Mouse (Mus musculus): ENCODE measurements around the gene Rars2.

DNA sequence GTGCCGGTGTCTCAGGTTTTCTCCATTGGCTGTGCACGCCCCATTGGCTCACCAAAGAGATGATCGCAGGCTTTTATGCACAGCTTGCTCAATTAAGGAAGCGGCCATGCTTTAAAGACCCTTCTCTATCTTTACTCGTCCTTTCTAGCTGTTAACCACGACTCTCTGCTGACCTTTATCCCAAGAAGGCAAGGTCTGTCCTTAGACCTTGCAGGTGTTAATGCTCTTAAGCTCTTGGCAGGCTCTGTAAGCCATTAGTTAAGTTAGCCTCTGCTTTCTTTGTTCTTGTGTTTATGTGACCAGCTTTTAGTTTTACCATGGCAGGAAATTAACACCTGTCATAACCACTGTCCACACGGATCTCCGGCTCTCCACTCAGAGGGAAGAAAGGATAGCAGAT is 1.4 kb downstream of the Rars2 start:
- TF ChIP-seq CTCF (IDR thresholded peaks at IDR 0.05; ENCODE audit: extremely low read depth, insufficient read depth, low read length) (no peak), POLR2A (IDR thresholded peaks at IDR 0.05; ENCODE audit: extremely low read depth, insufficient read depth, low read length) (no peak)

Measured in cortical plate, adult 2 months (tissue).